Mouse (Mus musculus): ENCODE measurements around the gene Adam6a.

DNA sequence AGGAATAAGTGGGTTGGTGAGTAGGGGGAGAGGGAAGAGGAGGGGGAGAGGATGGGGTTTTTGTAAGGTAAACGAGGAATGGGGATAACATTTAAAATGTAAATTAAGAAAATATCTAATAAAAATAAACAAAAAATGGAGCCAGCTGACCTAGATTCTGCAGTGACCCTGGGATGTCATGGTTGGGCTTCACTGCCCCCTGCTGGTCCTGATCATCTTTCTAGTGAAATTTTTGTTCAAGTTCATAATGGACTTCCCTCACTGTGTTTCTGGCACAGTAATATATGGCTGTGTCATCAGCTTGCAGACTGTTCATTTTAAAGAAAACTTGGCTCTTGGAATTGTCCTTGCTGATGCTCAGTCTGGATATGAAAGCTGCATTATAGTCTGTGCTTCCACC is 44.3 kb downstream of the Adam6a start:
- TF ChIP-seq CTCF (IDR thresholded peaks at IDR 0.05; ENCODE audit: extremely low read depth, insufficient read depth, low read length) (no peak), POLR2A (IDR thresholded peaks at IDR 0.05; ENCODE audit: extremely low read depth, insufficient read depth, low read length) (no peak)

Measured in cortical plate, adult 2 months (tissue).